Mouse (Mus musculus) hindbrain, embryonic 14.5 days (tissue): Measurements from ENCODE around the gene Larp1. TPM values are rescaled to one million over a fixed set of nuclear protein-coding genes. Genes with fewer than 3 reads are reported as not detected.

Source experiments
- ATAC-seq: fragments of 200-750 bp; cut with Nextera tagmentation; 2 replicates; pipeline ENCODE4 v1.8.0; 2017; ENCODE audit warnings: moderate number of reproducible peaks, mild to moderate bottlenecking, moderate TSS enrichment, moderate library complexity; ENCODE audit not compliant: low FRiP score
- DNase-seq: peaks from one replicate; pipeline ENCODE4 v3.0.0-alpha.2; 2015; ENCODE audit warnings: low spot score
- H3K27ac ChIP-seq: fragments of 300-500 bp; sonication (generic); 2 replicates; pipeline ENCODE4 v1.5.1; 2014; ENCODE audit warnings: mild to moderate bottlenecking, moderate library complexity
- H3K27me3 ChIP-seq: fragments of 300-500 bp; sonication (generic); 2 replicates; pipeline ENCODE4 v1.6.1; 2014; ENCODE audit warnings: mild to moderate bottlenecking, low read length, mixed read lengths; ENCODE audit not compliant: control insufficient read depth, insufficient read depth
- H3K36me3 ChIP-seq: fragments of 300-500 bp; sonication (generic); replicated peaks from 2 replicates; pipeline ENCODE4 v1.6.1; 2014; ENCODE audit not compliant: control insufficient read depth, insufficient read depth
- H3K4me1 ChIP-seq: fragments of 300-500 bp; sonication (generic); replicated peaks from 2 replicates; pipeline ENCODE4 v1.6.1; 2014; ENCODE audit warnings: antibody characterized with exemption, low read length, mixed read lengths; ENCODE audit not compliant: control insufficient read depth, insufficient read depth
- H3K4me2 ChIP-seq: fragments of 300-500 bp; sonication (generic); replicated peaks from 2 replicates; pipeline ENCODE4 v1.6.1; 2014; ENCODE audit warnings: mild to moderate bottlenecking, moderate library complexity
- H3K4me3 ChIP-seq: fragments of 300-500 bp; sonication (generic); replicated peaks from 2 replicates; pipeline ENCODE4 v1.5.1; 2014; ENCODE audit warnings: mild to moderate bottlenecking, low read length
- H3K9ac ChIP-seq: fragments of 300-500 bp; sonication (generic); 2 replicates; pipeline ENCODE4 v1.6.1; 2014
- H3K9me3 ChIP-seq: fragments of 300-500 bp; sonication (generic); 2 replicates; pipeline ENCODE4 v1.6.1; 2016; ENCODE audit warnings: low read length; ENCODE audit not compliant: control insufficient read depth
- WGBS: fragments of 180-500 bp; shearing (Covaris S2); extraction: QIAGEN DNeasy Blood & Tissue Kit; methylation state at CpG from one replicate; pipeline ENCODE4 v1.1.7; 2014; 5-methylcytosine and 5-hydroxymethylcytosine counted together
- polyA plus RNA-seq: library from polyadenylated mRNA; unstranded; fragments of >200 nt; fragmentation: Nextera tagmentation; extraction: Ambion mirVana; gene quantifications from 2 replicates; pipeline ENCODE4 v1.2.1, GENCODE M21; 2014

The Larp1 gene
- polyA plus RNA-seq, 1 experiment from 2014 or later, result 21.3 TPM

GRCm38 (mm10) chr11:58017422-58017821 lies 8.6 kb downstream of the Larp1 start:
- Histone ChIP-seq H3K4me3 (no peak overlapping the region), H3K9me3 (no peaks in the 10 kb centered on the region), H3K9ac (no peak overlapping the region), H3K36me3 (no peaks in the 10 kb centered on the region), H3K27ac (no peak overlapping the region), H3K27me3 (no peaks in the 10 kb centered on the region), H3K4me2 (no peak overlapping the region), H3K4me1 (peaks cover 18% of the 10 kb centered on the region)
- WGBS, result 72% methylated on average over 1 of the region's 1 CpGs
- ATAC-seq (no peak), DNase-seq (no peak)

- Histone ChIP-seq H3K4me2 (no peak overlapping the region), H3K4me3 (no peak overlapping the region), H3K9ac (no peak overlapping the region), H3K27ac (no peak overlapping the region), H3K36me3 (no peaks in the 10 kb centered on the region), H3K4me1 (peaks cover 18% of the 10 kb centered on the region), H3K27me3 (no peaks in the 10 kb centered on the region), H3K9me3 (no peaks in the 10 kb centered on the region)
- WGBS, result 75% methylated on average over 2 of the region's 2 CpGs
- no peak for DNase-seq
- no peak for ATAC-seq
These were observed 9.4 kb downstream of the Larp1 start for GRCm38 (mm10) chr11:58018287-58018686.

- WGBS, result 97% methylated on average over 4 of the region's 4 CpGs
- no peak overlapping the region for H3K9ac ChIP-seq
- peaks cover 18% of the 10 kb centered on the region for H3K4me1 ChIP-seq
- ATAC-seq, result no peak
- H3K9me3 ChIP-seq, result no peaks in the 10 kb centered on the region
- no peaks in the 10 kb centered on the region for H3K36me3 ChIP-seq
- H3K4me3 ChIP-seq, result no peak overlapping the region
- no peak overlapping the region for H3K27ac ChIP-seq
- DNase-seq, result no peak
- H3K27me3 ChIP-seq, result no peaks in the 10 kb centered on the region
- H3K4me2 ChIP-seq, result no peak overlapping the region
These were observed 9.8 kb downstream of the Larp1 start for GRCm38 (mm10) chr11:58018701-58019100.

GRCm38 (mm10) chr11:58021095-58021494 lies 12.2 kb downstream of the Larp1 start:
- DNase-seq, result no peak
- no peak for ATAC-seq
- Histone ChIP-seq H3K9me3 (no peaks in the 10 kb centered on the region), H3K4me3 (no peak overlapping the region), H3K36me3 (no peaks in the 10 kb centered on the region), H3K27me3 (no peaks in the 10 kb centered on the region), H3K27ac (no peak overlapping the region), H3K4me2 (no peak overlapping the region), H3K4me1 (peaks cover 13% of the 10 kb centered on the region), H3K9ac (no peak overlapping the region)
- WGBS, result 70% methylated on average over 1 of the region's 1 CpGs

- Histone ChIP-seq H3K4me3 (no peak overlapping the region), H3K4me1 (peaks cover 12% of the 10 kb centered on the region), H3K9ac (no peak overlapping the region), H3K4me2 (no peak overlapping the region), H3K36me3 (no peaks in the 10 kb centered on the region), H3K27me3 (no peaks in the 10 kb centered on the region), H3K27ac (no peak overlapping the region), H3K9me3 (no peaks in the 10 kb centered on the region)
- ATAC-seq (no peak), DNase-seq (no peak)
- 54% methylated on average over 2 of the region's 2 CpGs for WGBS
These were observed 12.8 kb downstream of the Larp1 start for GRCm38 (mm10) chr11:58021618-58022017.

GRCm38 (mm10) chr11:58024271-58024670 lies 15.4 kb downstream of the Larp1 start:
- H3K9ac ChIP-seq, result no peak overlapping the region
- ATAC-seq (no peak), DNase-seq (no peak)
- H3K4me3 ChIP-seq, result no peak overlapping the region
- 83% methylated on average over 1 of the region's 1 CpGs for WGBS
- no peaks in the 10 kb centered on the region for H3K36me3 ChIP-seq
- no peaks in the 10 kb centered on the region for H3K27me3 ChIP-seq
- H3K9me3 ChIP-seq, result no peaks in the 10 kb centered on the region
- H3K4me2 ChIP-seq, result no peak overlapping the region
- H3K27ac ChIP-seq, result no peak overlapping the region
- H3K4me1 ChIP-seq, result peaks cover 6% of the 10 kb centered on the region; the same call in 1 of the 2 replicates

- ATAC-seq (no peak), DNase-seq (no peak)
- no peak overlapping the region for H3K4me2 ChIP-seq
- H3K27me3 ChIP-seq, result no peaks in the 10 kb centered on the region
- no peaks in the 10 kb centered on the region for H3K36me3 ChIP-seq
- H3K27ac ChIP-seq, result no peak overlapping the region
- 96% methylated on average over 2 of the region's 2 CpGs for WGBS
- H3K4me1 ChIP-seq, result peaks cover 6% of the 10 kb centered on the region; the same call in 1 of the 2 replicates
- H3K4me3 ChIP-seq, result no peak overlapping the region
- no peak overlapping the region for H3K9ac ChIP-seq
- no peaks in the 10 kb centered on the region for H3K9me3 ChIP-seq
These were observed 15.8 kb downstream of the Larp1 start for GRCm38 (mm10) chr11:58024671-58025070.

DNA sequence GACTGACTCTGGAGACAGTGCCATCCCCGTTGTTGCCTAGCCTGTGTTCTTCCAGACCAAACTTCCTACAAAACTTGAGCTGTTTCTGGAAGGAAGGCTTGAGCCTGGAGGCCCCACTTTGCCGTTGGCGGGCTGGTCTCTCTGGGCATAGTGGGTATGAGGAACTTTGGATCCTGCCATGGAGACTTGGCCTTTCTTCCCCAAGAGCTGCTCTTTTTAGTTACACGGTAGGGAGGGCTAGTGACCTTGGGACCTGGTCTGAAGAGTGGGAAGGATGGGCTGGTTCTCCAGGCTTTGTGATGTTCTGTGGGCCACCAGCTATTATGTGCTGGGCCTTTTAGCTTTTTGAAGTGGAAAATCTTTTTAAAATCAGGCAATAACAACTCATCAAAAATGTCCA lies 17.0 kb downstream of the Larp1 start:
- WGBS, result 84% methylated on average over 4 of the region's 4 CpGs
- no peak overlapping the region for H3K4me3 ChIP-seq
- H3K36me3 ChIP-seq, result no peaks in the 10 kb centered on the region
- no peak overlapping the region for H3K9ac ChIP-seq
- H3K9me3 ChIP-seq, result no peaks in the 10 kb centered on the region
- H3K4me2 ChIP-seq, result no peak overlapping the region
- peaks cover 2% of the 10 kb centered on the region; the same call in 1 of the 2 replicates for H3K4me1 ChIP-seq
- H3K27ac ChIP-seq, result no peak overlapping the region
- ATAC-seq (no peak), DNase-seq (no peak)
- no peaks in the 10 kb centered on the region for H3K27me3 ChIP-seq

DNA sequence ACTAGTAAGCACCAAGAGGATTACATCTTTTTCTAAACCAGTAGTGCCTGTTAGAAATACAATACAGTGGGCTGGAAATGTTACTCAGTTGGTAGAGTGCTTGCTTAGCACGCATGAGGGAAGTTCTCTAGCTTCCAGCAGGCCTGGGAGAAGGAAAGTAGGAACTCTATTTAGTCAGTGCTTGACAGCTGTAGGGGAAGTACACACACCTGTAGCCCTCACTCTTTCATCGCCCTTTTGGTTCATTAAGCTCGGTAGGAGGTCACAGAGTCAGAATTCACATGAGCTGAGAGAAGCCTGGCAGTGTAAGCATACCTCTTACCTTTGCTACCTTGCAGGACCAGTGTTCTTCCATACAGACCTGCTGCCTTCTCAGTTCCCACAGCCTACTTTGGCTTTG lies 17.5 kb downstream of the Larp1 start:
- Histone ChIP-seq H3K36me3 (no peaks in the 10 kb centered on the region), H3K4me3 (no peak overlapping the region), H3K9me3 (no peaks in the 10 kb centered on the region), H3K4me2 (no peak overlapping the region), H3K9ac (no peak overlapping the region), H3K27me3 (no peaks in the 10 kb centered on the region), H3K4me1 (no peaks in the 10 kb centered on the region), H3K27ac (no peak overlapping the region)
- DNase-seq (no peak), ATAC-seq (no peak)
- 68% methylated on average over 3 of the region's 3 CpGs for WGBS

DNA sequence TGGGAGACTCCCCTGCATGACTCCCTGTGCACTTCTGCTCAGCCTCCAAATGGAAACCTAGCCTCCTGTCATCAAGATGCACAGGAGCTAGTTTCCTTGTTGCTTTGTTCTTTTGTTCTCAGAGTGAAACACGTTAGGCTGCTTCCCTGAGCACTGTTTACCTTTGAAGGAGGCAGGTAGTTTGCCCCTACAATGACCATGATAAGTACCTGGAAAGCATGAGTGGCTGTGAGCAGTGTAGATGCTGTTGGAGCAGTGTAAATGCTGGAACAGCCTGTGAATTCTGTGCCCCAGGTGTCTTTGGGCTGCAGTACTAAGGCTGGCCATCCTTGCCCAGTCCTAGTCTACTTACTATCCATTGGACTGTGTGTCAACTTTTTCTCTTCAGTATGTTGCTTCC lies 18.0 kb downstream of the Larp1 start:
- H3K4me3 ChIP-seq, result no peak overlapping the region
- H3K4me1 ChIP-seq, result no peaks in the 10 kb centered on the region
- no peak overlapping the region for H3K27ac ChIP-seq
- no peak overlapping the region for H3K4me2 ChIP-seq
- 70% methylated on average over 1 of the region's 1 CpGs for WGBS
- H3K36me3 ChIP-seq, result no peaks in the 10 kb centered on the region
- no peak for DNase-seq
- H3K9ac ChIP-seq, result no peak overlapping the region
- no peaks in the 10 kb centered on the region for H3K27me3 ChIP-seq
- ATAC-seq, result no peak
- no peaks in the 10 kb centered on the region for H3K9me3 ChIP-seq
